ENCODE assay signal across 8 mouse cellular contexts in the genomic region with DNA sequence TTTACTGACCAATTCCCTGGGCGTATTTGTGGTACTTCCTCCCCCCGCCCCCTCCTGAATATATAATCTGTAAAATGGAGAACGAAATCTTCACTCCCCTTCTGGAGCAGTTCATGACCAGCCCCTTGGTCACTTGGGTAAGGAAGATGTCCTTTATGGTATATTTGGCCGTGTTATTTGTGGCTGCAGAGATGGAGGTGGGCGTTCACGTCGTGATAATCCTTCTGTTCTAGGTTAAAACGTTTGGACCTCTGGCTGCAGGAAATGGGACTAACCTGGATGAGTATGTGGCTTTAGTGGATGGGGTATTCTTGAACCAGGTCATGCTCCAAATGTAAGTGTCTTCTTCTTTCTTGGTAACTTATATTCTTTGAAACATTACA. TPM values are rescaled to one million over a fixed set of nuclear protein-coding genes. Genes with fewer than 3 reads are reported as not detected.
A peak's percentile ranks its signal among the peaks of the same experiment; 100 is the strongest.
DNase-seq lines count a peak whose midpoint lies in the region; ATAC-seq and TF ChIP-seq lines count a peak whose summit lies in the region.

No protein-coding gene starts in this region.

- peak overlapping the region; percentile 81 for H3K9ac ChIP-seq in liver, embryonic 15.5 days

- H3K4me1 ChIP-seq in liver, embryonic 15.5 days (replicated peaks) = peaks cover 11% of the 10 kb centered on the region

- peak; percentile 20; the same call in 1 of the 2 replicates for TF ChIP-seq CTCF in layer of hippocampus, adult 2 months (conservative IDR thresholded peaks at IDR 0.05)

- peak overlapping the region; percentile 99 for H3K27ac ChIP-seq in layer of hippocampus, adult 2 months
- H3K27ac ChIP-seq in liver, embryonic 15.5 days (replicated peaks) = peak overlapping the region; percentile 81; the same call in 1 of the 2 replicates

- no peak for DNase-seq in layer of hippocampus, adult 2 months (ENCODE audit: low spot score in 2 of 2)
- DNase-seq in layer of hippocampus, adult 11-12 months (ENCODE audit: low spot score) = no peak
- peak; percentile 40 for DNase-seq in brain, adult 2 months (ENCODE audit: low read depth, low spot score)
- DNase-seq in testis, postnatal 14 days (ENCODE audit: low spot score) = peak; percentile 5
- DNase-seq in adrenal gland, postnatal 14 days = no peak

- peaks cover 4% of the 10 kb centered on the region; the same call in 1 of the 2 replicates for H3K27me3 ChIP-seq in liver, embryonic 15.5 days

- ATAC-seq in granulocyte monocyte progenitor cell, adult 5-6 weeks (replicated peaks; ENCODE audit: poor library complexity, severe bottlenecking) = peak; percentile 58
- no peak for ATAC-seq in liver, embryonic 15.5 days (ENCODE audit: insufficient read depth)
- no peak for ATAC-seq in CD4-positive, CD25-positive, alpha-beta regulatory T cell, adult 4 months

- H3K4me3 ChIP-seq in layer of hippocampus, adult 2 months = peak overlapping the region; percentile 94
- H3K4me3 ChIP-seq in liver, embryonic 15.5 days (replicated peaks) = peak overlapping the region; percentile 82

- H3K36me3 ChIP-seq in liver, embryonic 15.5 days (replicated peaks) = no peaks in the 10 kb centered on the region

- 1% methylated on average over 8 of the region's 8 CpGs for WGBS in liver, embryonic 15.5 days (ENCODE audit: insufficient replicate concordance)

- no peaks in the 10 kb centered on the region for H3K9me3 ChIP-seq in liver, embryonic 15.5 days (replicated peaks)

- peak overlapping the region; percentile 95 for H3K4me2 ChIP-seq in liver, embryonic 15.5 days

RNA-seq across cellular contexts. Expression of gene Ccdc88a, which starts 0.8 kb away (rescaled TPM):
- 10 to 100 TPM; 62.8 to 69.3 TPM for total RNA-seq in layer of hippocampus, adult 2 months (2021)
- total RNA-seq in granulocyte monocyte progenitor cell, adult 5-6 weeks (2014; fragmentation: Nextera tagmentation) = 23.6 and 25.7 TPM in 2 replicates
- total RNA-seq in granulocyte monocyte progenitor cell, adult 5-6 weeks (2017) = 32.3 and 35.8 TPM in 2 replicates
- polyA plus RNA-seq in liver, embryonic 15.5 days (2015; fragmentation: Nextera tagmentation; extraction: Ambion mirVana) = 3.8 and 4.5 TPM in 2 replicates
- polyA plus RNA-seq in CD4-positive, CD25-positive, alpha-beta regulatory T cell, adult 4 months (2017; shearing (Covaris generic)) = 1 to 10 TPM; 1.3 to 1.8 TPM
- 19.9 and 24.4 TPM in 2 replicates for total RNA-seq in adrenal gland, postnatal 14 days (2021)

Comparison
In these comparisons a context has a peak if more than half of its experiments do, and no peak if none do; other contexts are left out.
1. DNase-seq: peak in brain, adult 2 months (single experiment) and testis, postnatal 14 days (single experiment); none in layer of hippocampus, adult 2 months (0 of 2), layer of hippocampus, adult 11-12 months (single experiment) and adrenal gland, postnatal 14 days (single experiment).